ENCODE assay signal across 27 mouse cellular contexts in genomic region chr7:65869794-65870193, GRCm38 (mm10). TPM values are rescaled to one million over a fixed set of nuclear protein-coding genes. Genes with fewer than 3 reads are reported as not detected.
DNase-seq lines count a peak whose midpoint lies in the region; ATAC-seq and TF ChIP-seq lines count a peak whose summit lies in the region.
"Had no signal": no experiment of that assay in that cellular context is flagged by ENCODE, and none has a peak within 500 bp of the region (broad histone marks: within the 10 kb centered on the region; RNA-seq: fewer than 3 reads in every experiment).

No protein-coding gene starts in this region.

- peak; percentile 11 for DNase-seq in adrenal gland, postnatal 14 days
- no peak for DNase-seq in adrenal gland, adult 8-10 months
- DNase-seq in hindbrain, postnatal 0 days (ENCODE audit: low spot score) = no peak
- no peak for DNase-seq in hindbrain, embryonic 14.5 days (ENCODE audit: low spot score)
- no peak for DNase-seq in liver, postnatal 0 days
- no peak for DNase-seq in liver, embryonic 11.5 days (ENCODE audit: low spot score)
- DNase-seq in gonadal fat pad, adult 2 months (ENCODE audit: low read depth) = peak; percentile 24
- DNase-seq in cerebellum, postnatal 25 days = no peak
- DNase-seq: cerebellum, adult 11 months; cerebellum, adult 9-10 months; kidney, adult 9 months; kidney, postnatal 10 days; left cerebral cortex, postnatal 4 days; lung, postnatal 36 days; retina, postnatal 1 day; right cerebral cortex, postnatal 14 days had no signal

- no peak for TF ChIP-seq EP300 in liver, postnatal 0 days (IDR thresholded peaks at IDR 0.05; ENCODE audit: low read depth)

- no peak for TF ChIP-seq CTCF in hindbrain, postnatal 0 days (IDR thresholded peaks at IDR 0.05; ENCODE audit: low read depth)
- no peak for TF ChIP-seq CTCF in liver, postnatal 0 days (IDR thresholded peaks at IDR 0.05; ENCODE audit: low read depth)

- no peaks in the 10 kb centered on the region for H3K36me3 ChIP-seq in hindbrain, postnatal 0 days (ENCODE audit: insufficient read depth, low read length)
- H3K36me3 ChIP-seq in hindbrain, embryonic 14.5 days (replicated peaks; ENCODE audit: control insufficient read depth, insufficient read depth) = no peaks in the 10 kb centered on the region
- no peaks in the 10 kb centered on the region for H3K36me3 ChIP-seq in liver, postnatal 0 days (replicated peaks; ENCODE audit: insufficient read depth, low read length)
- H3K36me3 ChIP-seq in liver, embryonic 11.5 days (ENCODE audit: control insufficient read depth, insufficient read depth, low read length) = no peaks in the 10 kb centered on the region
- H3K36me3 ChIP-seq: liver, embryonic 15.5 days; lung, embryonic 15.5 days; midbrain, embryonic 13.5 days had no signal

- no peaks in the 10 kb centered on the region for H3K27me3 ChIP-seq in hindbrain, postnatal 0 days (ENCODE audit: insufficient read depth, low read length)
- H3K27me3 ChIP-seq in hindbrain, embryonic 14.5 days (ENCODE audit: control insufficient read depth, insufficient read depth, low read length) = peaks cover 5% of the 10 kb centered on the region; the same call in 1 of the 2 replicates
- H3K27me3 ChIP-seq in liver, postnatal 0 days (ENCODE audit: insufficient read depth, low read length) = no peaks in the 10 kb centered on the region
- peaks cover 5% of the 10 kb centered on the region for H3K27me3 ChIP-seq in liver, embryonic 11.5 days (replicated peaks; ENCODE audit: control insufficient read depth, insufficient read depth, low read length)

- H3K4me1 ChIP-seq in hindbrain, postnatal 0 days (ENCODE audit: insufficient read depth, low read length) = peaks cover 11% of the 10 kb centered on the region
- H3K4me1 ChIP-seq in hindbrain, embryonic 14.5 days (replicated peaks; ENCODE audit: control insufficient read depth, insufficient read depth, low read length) = peaks cover 15% of the 10 kb centered on the region
- peaks cover 12% of the 10 kb centered on the region for H3K4me1 ChIP-seq in liver, postnatal 0 days (ENCODE audit: insufficient read depth)
- peaks cover 8% of the 10 kb centered on the region; the same call in 1 of the 2 replicates for H3K4me1 ChIP-seq in liver, embryonic 11.5 days (replicated peaks; ENCODE audit: control insufficient read depth, insufficient read depth, low read length)

- no peak overlapping the region for H3K4me3 ChIP-seq in hindbrain, postnatal 0 days (ENCODE audit: low read length)
- H3K4me3 ChIP-seq in hindbrain, embryonic 14.5 days (replicated peaks; ENCODE audit: low read length) = no peak overlapping the region
- no peak overlapping the region for H3K4me3 ChIP-seq in liver, postnatal 0 days (ENCODE audit: low read depth, low read length)
- no peak overlapping the region for H3K4me3 ChIP-seq in liver, embryonic 11.5 days (ENCODE audit: low read depth, low read length)
- H3K4me3 ChIP-seq: erythroblast, embryonic 14.5 days; liver, embryonic 15.5 days; lung, embryonic 15.5 days; midbrain, embryonic 13.5 days had no signal

- WGBS in hindbrain, postnatal 0 days = 82% methylated on average over 5 of the region's 5 CpGs
- WGBS in hindbrain, embryonic 14.5 days = 90% methylated on average over 5 of the region's 5 CpGs
- WGBS in liver, postnatal 0 days (ENCODE audit: insufficient replicate concordance) = 76% methylated on average over 5 of the region's 5 CpGs
- 83% methylated on average over 5 of the region's 5 CpGs for WGBS in liver, embryonic 11.5 days

- no peak overlapping the region for H3K9ac ChIP-seq in hindbrain, postnatal 0 days (replicated peaks; ENCODE audit: low read length)
- H3K9ac ChIP-seq in hindbrain, embryonic 14.5 days = no peak overlapping the region
- no peak overlapping the region for H3K9ac ChIP-seq in liver, postnatal 0 days (replicated peaks)
- no peak overlapping the region for H3K9ac ChIP-seq in liver, embryonic 11.5 days (ENCODE audit: low read depth, low read length)
- H3K9ac ChIP-seq: liver, embryonic 15.5 days; lung, embryonic 15.5 days; midbrain, embryonic 13.5 days had no signal

- no peak for ATAC-seq in hindbrain, postnatal 0 days
- ATAC-seq in hindbrain, embryonic 14.5 days (ENCODE audit: low FRiP score) = no peak
- peak; percentile 68; the same call in 1 of the 2 replicates for ATAC-seq in liver, postnatal 0 days
- ATAC-seq in liver, embryonic 11.5 days (replicated peaks; ENCODE audit: low FRiP score) = no peak
- ATAC-seq: forebrain, embryonic 16.5 days; intestine, embryonic 16.5 days had no signal

- H3K27ac ChIP-seq in hindbrain, postnatal 0 days = peak overlapping the region; percentile 64; the same call in 1 of the 2 replicates
- no peak overlapping the region for H3K27ac ChIP-seq in hindbrain, embryonic 14.5 days
- H3K27ac ChIP-seq in liver, postnatal 0 days (ENCODE audit: low read depth) = no peak overlapping the region
- H3K27ac ChIP-seq in liver, embryonic 11.5 days (ENCODE audit: low read depth, low read length) = no peak overlapping the region
- H3K27ac ChIP-seq: liver, embryonic 15.5 days; lung, embryonic 15.5 days; midbrain, embryonic 13.5 days had no signal

- H3K4me2 ChIP-seq in hindbrain, postnatal 0 days (ENCODE audit: low read depth, low read length) = no peak overlapping the region
- no peak overlapping the region for H3K4me2 ChIP-seq in hindbrain, embryonic 14.5 days (replicated peaks)
- H3K4me2 ChIP-seq in liver, postnatal 0 days (ENCODE audit: low read depth, low read length) = no peak overlapping the region
- H3K4me2 ChIP-seq in liver, embryonic 11.5 days = no peak overlapping the region
- H3K4me2 ChIP-seq: heart, embryonic 11.5 days; liver, embryonic 15.5 days; lung, embryonic 15.5 days; midbrain, embryonic 13.5 days had no signal

- no peaks in the 10 kb centered on the region for H3K9me3 ChIP-seq in hindbrain, postnatal 0 days (ENCODE audit: low read length)
- H3K9me3 ChIP-seq in hindbrain, embryonic 14.5 days (ENCODE audit: control insufficient read depth, low read length) = no peaks in the 10 kb centered on the region
- no peaks in the 10 kb centered on the region for H3K9me3 ChIP-seq in liver, postnatal 0 days (ENCODE audit: low read length)
- no peaks in the 10 kb centered on the region for H3K9me3 ChIP-seq in liver, embryonic 11.5 days (ENCODE audit: control insufficient read depth, low read length)
- H3K9me3 ChIP-seq: liver, embryonic 15.5 days; lung, embryonic 15.5 days; midbrain, embryonic 13.5 days had no signal

RNA-seq across cellular contexts. Expression of gene Pcsk6, which starts 8.3 kb away (rescaled TPM):
- 32.1 and 32.7 TPM in 2 replicates for total RNA-seq in adrenal gland, postnatal 14 days (2021)
- total RNA-seq in adrenal gland, adult 8-10 months (2022) = 10 to 100 TPM; 10.7 to 18.4 (median 14.7) TPM
- 13.0 and 20.1 TPM in 2 replicates for total RNA-seq in hindbrain, postnatal 0 days (2014; rRNA removed)
- polyA plus RNA-seq in hindbrain, postnatal 0 days (2015; fragmentation: Nextera tagmentation; extraction: Ambion mirVana) = 2.0 and 2.1 TPM in 2 replicates
- 1.2 and 1.9 TPM in 2 replicates for polyA plus RNA-seq in hindbrain, embryonic 14.5 days (2014; fragmentation: Nextera tagmentation; extraction: Ambion mirVana)
- 3.6 and 4.7 TPM in 2 replicates for polyA plus RNA-seq in liver, postnatal 0 days (2015; fragmentation: Nextera tagmentation; extraction: Ambion mirVana)
- polyA plus RNA-seq in liver, embryonic 11.5 days (2014; fragmentation: Nextera tagmentation; extraction: Ambion mirVana) = 1.3 and 1.8 TPM in 2 replicates
- 14.0 and 16.9 TPM in 2 replicates for polyA plus RNA-seq in gonadal fat pad, adult 2 months (2012; rRNA removed)
- total RNA-seq: CH12.LX; granulocyte monocyte progenitor cell, adult 5-6 weeks; hematopoietic stem cell, adult 5-6 weeks; megakaryocyte, adult 5-6 weeks had no signal

Comparison
In these comparisons a context has a peak if more than half of its experiments do, and no peak if none do; other contexts are left out.
1. DNase-seq: peak in adrenal gland, postnatal 14 days (single experiment) and gonadal fat pad, adult 2 months (single experiment); none in adrenal gland, adult 8-10 months (single experiment), hindbrain, postnatal 0 days (single experiment), hindbrain, embryonic 14.5 days (single experiment), liver, postnatal 0 days (single experiment), liver, embryonic 11.5 days (single experiment) and cerebellum, postnatal 25 days (0 of 2).